Mouse (Mus musculus): ENCODE results near the gene Med6.
A peak's percentile ranks its signal among the peaks of the same experiment; 100 is the strongest.
"Not testable (repeated sequence)": the region's sequence is repeated elsewhere in the genome, so short reads cannot be mapped to it uniquely, and the experiment has no call there.

Gene Med6

DNA sequence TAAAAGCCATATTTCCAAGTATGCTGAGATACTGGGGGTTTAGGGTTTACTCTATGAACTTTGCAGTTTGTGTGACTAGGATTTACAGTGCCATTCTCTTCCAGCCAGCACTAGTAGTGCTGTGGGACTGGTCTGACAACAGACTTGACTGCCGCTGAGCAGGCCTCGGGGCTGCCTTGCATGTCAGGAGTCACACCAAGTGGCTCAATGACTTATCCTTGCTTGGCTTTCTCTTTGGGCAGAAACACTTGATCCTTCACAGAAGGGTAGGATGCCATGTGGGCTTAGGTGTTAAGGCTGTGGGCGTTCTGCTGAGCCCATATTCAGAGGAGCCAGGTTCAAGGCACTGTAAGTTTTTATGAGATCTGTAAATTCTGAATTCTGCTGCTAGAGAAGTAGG lies 45.5 kb downstream of the Med6 start:
- DNase-seq (ENCODE audit: low spot score in 2 of 2), result no peak

DNA sequence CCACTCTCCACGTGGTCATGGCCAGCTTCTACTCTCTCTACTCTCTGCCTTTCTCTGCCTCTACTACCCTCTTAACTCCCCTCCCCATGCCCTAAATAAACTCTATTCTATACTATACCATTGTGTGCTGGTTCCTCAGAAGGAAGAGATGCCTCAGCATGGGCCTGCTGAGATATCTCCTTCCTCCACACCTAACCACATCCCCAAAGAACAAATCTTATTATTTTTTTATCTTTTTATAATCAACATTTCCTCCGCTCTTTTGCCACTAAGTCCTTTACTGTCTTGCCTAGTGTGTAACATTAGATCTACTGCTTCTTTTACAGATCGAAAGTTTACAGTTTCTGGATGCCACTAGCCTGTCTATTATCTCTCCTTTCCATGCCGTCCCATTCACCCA lies 47.6 kb downstream of the Med6 start:
- no peak for DNase-seq (ENCODE audit: low spot score in 2 of 2)

DNA sequence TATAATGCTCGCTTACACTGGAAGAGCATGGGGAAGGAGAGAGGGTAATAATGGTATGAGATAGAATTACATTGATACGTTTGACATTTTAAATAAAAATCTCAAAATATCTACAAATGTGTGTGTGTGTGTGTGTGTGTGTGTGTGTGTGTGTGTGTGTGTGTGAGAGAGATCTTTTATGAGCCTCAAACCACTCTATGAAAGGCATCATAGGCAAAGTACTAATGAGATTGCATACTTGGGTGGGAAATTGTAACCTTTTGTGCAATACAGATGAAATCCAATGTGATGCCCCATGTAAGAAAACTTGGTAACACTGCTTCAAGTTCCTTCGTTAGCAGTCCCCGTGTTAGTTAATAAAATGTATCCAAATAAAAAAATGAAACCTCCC lies 61.8 kb downstream of the Med6 start:
- no peak for DNase-seq (ENCODE audit: low spot score in 2 of 2)

DNA sequence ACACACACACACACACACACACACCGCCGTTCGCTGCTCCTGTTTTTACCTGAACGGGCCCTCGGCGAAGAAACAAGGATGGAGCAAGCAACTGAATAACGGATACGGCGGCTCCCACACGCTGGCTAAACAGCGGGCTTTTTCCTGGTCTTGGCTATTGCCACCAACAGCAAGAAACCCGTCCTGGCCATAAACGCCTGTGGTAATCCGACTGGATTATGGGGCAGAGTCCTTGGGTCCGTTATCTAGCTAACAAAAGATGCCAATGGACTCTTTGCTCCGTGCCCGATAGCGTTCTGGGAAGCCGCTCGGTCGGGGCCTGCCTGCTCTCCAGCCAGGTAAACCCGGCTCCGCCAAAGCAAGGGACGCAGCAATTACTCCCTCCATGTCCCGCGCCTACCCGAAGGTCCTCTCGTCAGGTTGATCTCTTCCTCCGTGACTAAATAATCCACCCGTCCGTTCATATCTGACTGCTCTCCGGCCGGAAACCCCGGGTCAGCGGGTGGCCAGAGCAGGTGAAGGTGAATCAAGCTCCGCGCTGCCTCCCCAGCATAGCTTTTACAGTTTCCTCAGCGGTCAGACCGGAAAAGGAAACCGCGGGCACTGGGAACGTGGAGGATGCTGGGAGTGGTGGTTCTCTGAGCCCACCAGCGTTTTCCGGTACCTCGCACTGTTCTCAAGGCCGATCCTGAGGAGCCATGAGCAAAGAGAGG lies 62.3 kb downstream of the Med6 start, which contains the start of the genes Gm20498 and Synj2bp:
TSS of gene Gm20498 (minus strand) at position 590 of the 713 bp plus-strand sequence.
TSS of gene Synj2bp (minus strand) at position 596 of the 713 bp plus-strand sequence.
- DNase-seq (ENCODE audit: low spot score in 2 of 2), result peak; percentile 69 to 80

DNA sequence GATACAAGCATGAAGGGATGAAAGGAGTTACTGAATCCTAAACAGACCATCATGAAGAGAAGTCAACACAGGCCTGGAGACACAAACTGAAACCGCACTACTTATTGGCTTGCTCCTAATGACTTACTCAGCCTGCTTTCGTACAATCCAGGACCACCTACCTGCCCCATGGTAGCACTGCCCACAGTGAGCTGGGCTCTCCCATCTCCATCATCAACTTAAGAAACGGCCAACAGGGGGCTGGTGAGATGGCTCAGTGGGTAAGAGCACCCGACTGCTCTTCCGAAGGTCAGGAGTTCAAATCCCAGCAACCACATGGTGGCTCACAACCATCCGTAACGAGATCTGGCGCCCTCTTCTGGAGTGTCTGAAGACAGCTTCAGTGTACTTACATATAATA lies 64.2 kb downstream of the Med6 start:
- not testable (repeated sequence) for DNase-seq (ENCODE audit: low spot score in 2 of 2)
